Mouse (Mus musculus) forebrain, embryonic 10.5 days (tissue): ENCODE measurements at regions not wholly inside any gene's neighbourhood (a gene's known extent, or its start where the extent isn't known, plus 50 kb on each side); places are given as distances from the start of the nearest gene placed in this dataset.

Experiments
- DNase-seq: peaks from one replicate; pipeline ENCODE4 v3.0.0-alpha.2; 2017; ENCODE audit warnings: low spot score; ENCODE audit errors: extremely low spot score
- H3K27ac ChIP-seq: fragments of 300-500 bp; sonication (generic); 2 replicates; pipeline ENCODE4 v1.5.1; 2016; ENCODE audit warnings: mild to moderate bottlenecking
- H3K27me3 ChIP-seq: fragments of 300-500 bp; sonication (generic); 2 replicates; pipeline ENCODE4 v1.6.1; 2016; ENCODE audit warnings: mild to moderate bottlenecking; ENCODE audit not compliant: poor library complexity, severe bottlenecking
- H3K36me3 ChIP-seq: fragments of 300-500 bp; sonication (generic); replicated peaks from 2 replicates; pipeline ENCODE4 v1.6.1; 2016; ENCODE audit warnings: mild to moderate bottlenecking, moderate library complexity
- H3K4me1 ChIP-seq: fragments of 300-500 bp; sonication (generic); 2 replicates; pipeline ENCODE4 v1.6.1; 2016
- H3K4me3 ChIP-seq: fragments of 300-500 bp; sonication (generic); 2 replicates; pipeline ENCODE4 v1.5.1; 2016; ENCODE audit warnings: mild to moderate bottlenecking, moderate library complexity
- H3K9me3 ChIP-seq: fragments of 300-500 bp; sonication (generic); 2 replicates; pipeline ENCODE4 v1.6.1; 2016; ENCODE audit warnings: mild to moderate bottlenecking, moderate library complexity
- WGBS: fragments of 180-500 bp; shearing (Covaris S2); methylation state at CpG from one replicate; pipeline ENCODE4 v1.1.7; 2016; 5-methylcytosine and 5-hydroxymethylcytosine counted together

GRCm38 (mm10) chrX:160250346-160251038 lies 112.3 kb upstream of the Pdha1 start:
- Histone ChIP-seq H3K4me1 (no peaks in the 10 kb centered on the region), H3K9me3 (no peaks in the 10 kb centered on the region), H3K36me3 (no peaks in the 10 kb centered on the region), H3K4me3 (no peak overlapping the region), H3K27me3 (peaks cover 79% of the 10 kb centered on the region), H3K27ac (no peak overlapping the region)
- DNase-seq: no peak
- 80% methylated on average over 3 of the region's 3 CpGs for WGBS

GRCm38 (mm10) chrX:160206404-160206803 lies 68.2 kb upstream of the Pdha1 start:
- Histone ChIP-seq H3K27ac (no peak overlapping the region), H3K36me3 (no peaks in the 10 kb centered on the region), H3K27me3 (peaks cover 69% of the 10 kb centered on the region), H3K4me3 (no peak overlapping the region), H3K4me1 (no peaks in the 10 kb centered on the region), H3K9me3 (no peaks in the 10 kb centered on the region)
- DNase-seq: no peak
- WGBS: 89% methylated on average over 3 of the region's 3 CpGs
